Mouse (Mus musculus): ENCODE measurements around the gene Sh3kbp1.
A peak's percentile ranks its signal among the peaks of the same experiment; 100 is the strongest.

Gene Sh3kbp1

GRCm38 (mm10) chrX:159953546-159954429 is 326.7 kb downstream of the Sh3kbp1 start:
- DNase-seq = no peak

GRCm38 (mm10) chrX:159954430-159954779 is 327.3 kb downstream of the Sh3kbp1 start:
- DNase-seq = peak; percentile 72

GRCm38 (mm10) chrX:159955433-159955832 is 328.4 kb downstream of the Sh3kbp1 start:
- no peak for DNase-seq

- no peak for DNase-seq
These were observed 334.3 kb downstream of the Sh3kbp1 start for GRCm38 (mm10) chrX:159961385-159961784.

- peak; percentile 29 for DNase-seq
These were observed 336.2 kb downstream of the Sh3kbp1 start for GRCm38 (mm10) chrX:159963273-159963672.

- peak; percentile 88 for DNase-seq
These were observed 336.9 kb downstream of the Sh3kbp1 start for GRCm38 (mm10) chrX:159963925-159964324.

GRCm38 (mm10) chrX:159969025-159969424 is 342.0 kb downstream of the Sh3kbp1 start:
- DNase-seq = no peak

GRCm38 (mm10) chrX:159971091-159971779 is 344.2 kb downstream of the Sh3kbp1 start:
- no peak for DNase-seq

GRCm38 (mm10) chrX:159973730-159974129 is 346.7 kb downstream of the Sh3kbp1 start:
- DNase-seq = no peak

- DNase-seq = no peak
These were observed 349.2 kb downstream of the Sh3kbp1 start for GRCm38 (mm10) chrX:159976243-159976642.

- DNase-seq = no peak
These were observed 361.2 kb downstream of the Sh3kbp1 start, which contains the start of gene Map3k15 for GRCm38 (mm10) chrX:159988002-159988960. Gene Map3k15, plus strand, starts transcription at chrX:159988433.

GRCm38 (mm10) chrX:159995808-159996207 is 368.7 kb downstream of the Sh3kbp1 start:
- no peak for DNase-seq

Data from cerebellum, adult 11-12 months (tissue).